26 mouse cellular contexts compared by ENCODE assay signal in genomic region chr14:118057696-118058580, GRCm38 (mm10). TPM values are rescaled to one million over a fixed set of nuclear protein-coding genes. Genes with fewer than 3 reads are reported as not detected.
DNase-seq lines count a peak whose midpoint lies in the region; ATAC-seq and TF ChIP-seq lines count a peak whose summit lies in the region.
"Had no signal": no experiment of that assay in that cellular context is flagged by ENCODE, and none has a peak within 500 bp of the region (broad histone marks: within the 10 kb centered on the region; RNA-seq: fewer than 3 reads in every experiment).

No protein-coding gene starts in this region.

- no peak for TF ChIP-seq EP300 in stomach, postnatal 0 days (optimal IDR thresholded peaks at IDR 0.05)

- no peaks in the 10 kb centered on the region for H3K4me1 ChIP-seq in lung, embryonic 15.5 days
- no peaks in the 10 kb centered on the region for H3K4me1 ChIP-seq in intestine, embryonic 14.5 days (replicated peaks; ENCODE audit: control insufficient read depth, insufficient read depth, low read length)
- H3K4me1 ChIP-seq in stomach, postnatal 0 days (replicated peaks; ENCODE audit: control insufficient read depth, insufficient read depth), result no peaks in the 10 kb centered on the region
- peaks cover 10% of the 10 kb centered on the region; the same call in 1 of the 2 replicates for H3K4me1 ChIP-seq in hindbrain, embryonic 10.5 days (replicated peaks)
- H3K4me1 ChIP-seq: heart, embryonic 15.5 days; kidney, embryonic 15.5 days; limb, embryonic 13.5 days; liver, embryonic 12.5 days; megakaryocyte, embryonic 14.5 days had no signal

- no peak for DNase-seq in lung, postnatal 14 days
- DNase-seq in intestine, embryonic 14.5 days (ENCODE audit: low spot score), result no peak
- DNase-seq in lung, postnatal 36 days, result peak; percentile 16
- DNase-seq in stomach, postnatal 0 days (ENCODE audit: low spot score), result peak; percentile 68
- DNase-seq in spleen, postnatal 4 days (ENCODE audit: low spot score in 2 of 2), result no peak
- DNase-seq in hindbrain, embryonic 10.5 days (ENCODE audit: low spot score), result no peak
- DNase-seq: adrenal gland, adult 8-10 months; cerebellum, adult 18-20 months; cerebellum, postnatal 14 days; heart, postnatal 36 days; kidney, adult 11 months; kidney, postnatal 4 days; layer of hippocampus, adult 9-11 months; thymus, postnatal 14 days had no signal

- TF ChIP-seq CTCF in stomach, postnatal 0 days (IDR thresholded peaks at IDR 0.05; ENCODE audit: low read depth), result no peak

- no peaks in the 10 kb centered on the region for H3K9me3 ChIP-seq in lung, embryonic 15.5 days
- no peaks in the 10 kb centered on the region for H3K9me3 ChIP-seq in intestine, embryonic 14.5 days (ENCODE audit: control insufficient read depth, low read length)
- no peaks in the 10 kb centered on the region for H3K9me3 ChIP-seq in stomach, postnatal 0 days (ENCODE audit: control insufficient read depth, low read length)
- H3K9me3 ChIP-seq in hindbrain, embryonic 10.5 days, result no peaks in the 10 kb centered on the region
- H3K9me3 ChIP-seq: forebrain, embryonic 10.5 days; G1E; heart, embryonic 15.5 days; hindbrain, embryonic 15.5 days; kidney, embryonic 15.5 days; limb, embryonic 13.5 days; liver, embryonic 12.5 days; midbrain, embryonic 13.5 days had no signal

- H3K36me3 ChIP-seq in lung, embryonic 15.5 days, result no peaks in the 10 kb centered on the region
- H3K36me3 ChIP-seq in intestine, embryonic 14.5 days (ENCODE audit: control insufficient read depth, insufficient read depth, low read length), result no peaks in the 10 kb centered on the region
- H3K36me3 ChIP-seq in stomach, postnatal 0 days (ENCODE audit: control insufficient read depth, insufficient read depth, low read length), result no peaks in the 10 kb centered on the region
- no peaks in the 10 kb centered on the region for H3K36me3 ChIP-seq in hindbrain, embryonic 10.5 days
- H3K36me3 ChIP-seq: forebrain, embryonic 10.5 days; G1E; heart, embryonic 15.5 days; hindbrain, embryonic 15.5 days; kidney, embryonic 15.5 days; limb, embryonic 13.5 days; liver, embryonic 12.5 days; midbrain, embryonic 13.5 days had no signal

- peak; percentile 42; the same call in 1 of the 2 replicates for ATAC-seq in lung, embryonic 15.5 days (ENCODE audit: borderline replicate concordance, extremely low read depth, low FRiP score, low TSS enrichment)
- ATAC-seq in intestine, embryonic 14.5 days (replicated peaks; ENCODE audit: low FRiP score, low TSS enrichment, low read depth), result 0 out of 2 replicates have a peak, but pooled peaks have one; percentile 62
- peak; percentile 90 for ATAC-seq in stomach, postnatal 0 days (ENCODE audit: low FRiP score, low TSS enrichment)
- ATAC-seq: activated CD4-positive, CD25-positive, alpha-beta regulatory T cell, adult 4 months; liver, embryonic 12.5 days; midbrain, embryonic 13.5 days; Patski had no signal

- H3K9ac ChIP-seq in lung, embryonic 15.5 days, result no peak overlapping the region
- no peak overlapping the region for H3K9ac ChIP-seq in intestine, embryonic 14.5 days (ENCODE audit: low read length)
- H3K9ac ChIP-seq in stomach, postnatal 0 days (ENCODE audit: low read length), result no peak overlapping the region
- H3K9ac ChIP-seq: heart, embryonic 15.5 days; hindbrain, embryonic 15.5 days; kidney, embryonic 15.5 days; limb, embryonic 13.5 days; liver, embryonic 12.5 days; midbrain, embryonic 13.5 days had no signal

- H3K4me2 ChIP-seq in lung, embryonic 15.5 days, result no peak overlapping the region
- no peak overlapping the region for H3K4me2 ChIP-seq in intestine, embryonic 14.5 days (ENCODE audit: low read length)
- H3K4me2 ChIP-seq in stomach, postnatal 0 days (replicated peaks; ENCODE audit: low read depth), result no peak overlapping the region
- H3K4me2 ChIP-seq: heart, embryonic 15.5 days; hindbrain, embryonic 15.5 days; kidney, embryonic 15.5 days; limb, embryonic 13.5 days; liver, embryonic 12.5 days; midbrain, embryonic 13.5 days had no signal

- WGBS in lung, embryonic 15.5 days, result 69% methylated on average over 25 of the region's 25 CpGs
- 81% methylated on average over 25 of the region's 25 CpGs for WGBS in intestine, embryonic 14.5 days
- WGBS in stomach, postnatal 0 days, result 68% methylated on average over 25 of the region's 25 CpGs
- WGBS in hindbrain, embryonic 10.5 days, result 89% methylated on average over 25 of the region's 25 CpGs

- no peak overlapping the region for H3K4me3 ChIP-seq in lung, embryonic 15.5 days
- H3K4me3 ChIP-seq in intestine, embryonic 14.5 days (ENCODE audit: low read depth, low read length), result no peak overlapping the region
- H3K4me3 ChIP-seq in stomach, postnatal 0 days (ENCODE audit: low read depth, low read length), result no peak overlapping the region
- no peak overlapping the region for H3K4me3 ChIP-seq in hindbrain, embryonic 10.5 days
- H3K4me3 ChIP-seq: forebrain, embryonic 10.5 days; heart, embryonic 15.5 days; hindbrain, embryonic 15.5 days; kidney, embryonic 15.5 days; limb, embryonic 13.5 days; liver, embryonic 12.5 days; megakaryocyte, embryonic 14.5 days; midbrain, embryonic 13.5 days had no signal

- H3K27ac ChIP-seq in lung, embryonic 15.5 days, result no peak overlapping the region
- no peak overlapping the region for H3K27ac ChIP-seq in intestine, embryonic 14.5 days (ENCODE audit: low read depth)
- H3K27ac ChIP-seq in stomach, postnatal 0 days (replicated peaks), result peak overlapping the region; percentile 49; the same call in 1 of the 2 replicates
- H3K27ac ChIP-seq in hindbrain, embryonic 10.5 days, result no peak overlapping the region
- H3K27ac ChIP-seq: forebrain, embryonic 10.5 days; heart, embryonic 15.5 days; hindbrain, embryonic 15.5 days; kidney, embryonic 15.5 days; limb, embryonic 13.5 days; liver, embryonic 12.5 days; midbrain, embryonic 13.5 days had no signal

- H3K27me3 ChIP-seq in lung, embryonic 15.5 days, result no peaks in the 10 kb centered on the region
- H3K27me3 ChIP-seq in intestine, embryonic 14.5 days (replicated peaks; ENCODE audit: control insufficient read depth, insufficient read depth, low read length), result no peaks in the 10 kb centered on the region
- H3K27me3 ChIP-seq in stomach, postnatal 0 days (ENCODE audit: control insufficient read depth, insufficient read depth, low read length), result no peaks in the 10 kb centered on the region
- H3K27me3 ChIP-seq in hindbrain, embryonic 10.5 days (ENCODE audit: insufficient read depth, poor library complexity, severe bottlenecking), result peaks cover 55% of the 10 kb centered on the region
- H3K27me3 ChIP-seq: heart, embryonic 15.5 days; kidney, embryonic 15.5 days; limb, embryonic 13.5 days; megakaryocyte, embryonic 14.5 days had no signal

RNA-seq across cellular contexts. Expression of gene Dct, which starts 5.9 kb away (rescaled TPM):
- polyA plus RNA-seq in lung, embryonic 15.5 days (2015; fragmentation: Nextera tagmentation; extraction: Ambion mirVana), result 0.76 and 1.2 TPM in 2 replicates
- polyA plus RNA-seq in intestine, embryonic 14.5 days (2014; fragmentation: Nextera tagmentation; extraction: Ambion mirVana), result 1.1 and 1.4 TPM in 2 replicates
- polyA plus RNA-seq in stomach, postnatal 0 days (2015; fragmentation: Nextera tagmentation; extraction: Ambion mirVana), result 0.27 and 0.41 TPM in 2 replicates
- 3.2 and 3.5 TPM in 2 replicates for polyA plus RNA-seq in hindbrain, embryonic 10.5 days (2016; fragmentation: Nextera tagmentation; extraction: Ambion mirVana)
- polyA plus RNA-seq: G1E had no signal

Comparison
In these comparisons a context has a peak if more than half of its experiments do, and no peak if none do; other contexts are left out.
1. DNase-seq: peak in lung, postnatal 36 days (single experiment) and stomach, postnatal 0 days (single experiment); none in lung, postnatal 14 days (single experiment), intestine, embryonic 14.5 days (single experiment), spleen, postnatal 4 days (0 of 2) and hindbrain, embryonic 10.5 days (single experiment).
2. Peak in every context shown above with its lines, with median percentiles within 50 percentile points of each other: ATAC-seq.